Mouse (Mus musculus) E14TG2a.4 (cell line): ENCODE measurements around the gene Cpa3.

Source experiments
- CTCF ChIP-seq: conservative IDR thresholded peaks from 2 replicates; pipeline ENCODE4 v1.5.1; 2014; ENCODE audit warnings: low read length
- NANOG ChIP-seq: IDR thresholded peaks from 2 replicates; pipeline ENCODE4 v1.6.1; 2014; ENCODE audit warnings: borderline replicate concordance, low read length, mixed read lengths
- POU5F1 ChIP-seq: IDR thresholded peaks from 2 replicates; pipeline ENCODE4 v1.6.1; 2014; ENCODE audit warnings: low read length, borderline replicate concordance

- TF ChIP-seq CTCF (no peak), POU5F1 (no peak), NANOG (no peak)
These were observed 16.6 kb downstream of the Cpa3 start for GRCm38 (mm10) chr3:20225429-20225828.
